16 mouse cellular contexts compared by ENCODE assay signal in genomic region chr12:100361330-100361729, GRCm38 (mm10).
DNase-seq lines count a peak whose midpoint lies in the region; ATAC-seq lines count a peak whose summit lies in the region.
"Had no signal": no experiment of that assay in that cellular context is flagged by ENCODE, and none has a peak within 500 bp of the region (broad histone marks: within the 10 kb centered on the region; RNA-seq: fewer than 3 reads in every experiment).

No protein-coding gene starts in this region.

- H3K4me1 ChIP-seq in kidney, embryonic 15.5 days: 0 out of 2 replicates have a peak, but pooled peaks cover 3% of the 10 kb centered on the region
- H3K4me1 ChIP-seq: forebrain, embryonic 10.5 days; midbrain, embryonic 10.5 days; stomach, embryonic 15.5 days had no signal

- DNase-seq in cerebellum, adult 18-20 months: peak; percentile 51 to 61
- peak; percentile 72 for DNase-seq in left cerebral cortex, adult 11 months (ENCODE audit: low spot score)
- DNase-seq in left cerebral cortex, postnatal 4 days: no peak
- peak; percentile 83 to 84 for DNase-seq in left cerebral cortex, postnatal 36 days (ENCODE audit: low spot score in 2 of 2)
- no peak for DNase-seq in adrenal gland, adult 18-20 months (ENCODE audit: low spot score in 2 of 2)
- DNase-seq in urinary bladder, postnatal 4 days (ENCODE audit: low spot score in 2 of 2): no peak
- DNase-seq: gastrocnemius, postnatal 25 days; heart, postnatal 14 days; kidney, postnatal 25 days; lung, embryonic 14.5 days had no signal

- H3K4me3 ChIP-seq in kidney, embryonic 15.5 days (replicated peaks): no peak overlapping the region
- H3K4me3 ChIP-seq: forebrain, embryonic 10.5 days; limb, embryonic 15.5 days; midbrain, embryonic 10.5 days; stomach, embryonic 15.5 days had no signal

- ATAC-seq in cerebellum, adult (ENCODE audit: insufficient number of reproducible peaks, low FRiP score, low TSS enrichment): no peak
- no peak for ATAC-seq in kidney, embryonic 15.5 days (replicated peaks; ENCODE audit: low FRiP score)

- 81% methylated on average over 12 of the region's 12 CpGs for WGBS in kidney, embryonic 15.5 days

- H3K36me3 ChIP-seq in kidney, embryonic 15.5 days: peaks cover 23% of the 10 kb centered on the region

- no peak overlapping the region for H3K4me2 ChIP-seq in kidney, embryonic 15.5 days
- H3K4me2 ChIP-seq: limb, embryonic 15.5 days; lung, embryonic 14.5 days; stomach, embryonic 15.5 days had no signal

- no peaks in the 10 kb centered on the region for H3K27me3 ChIP-seq in kidney, embryonic 15.5 days
- H3K27me3 ChIP-seq: limb, embryonic 15.5 days; stomach, embryonic 15.5 days had no signal

- intact Hi-C loops in left cerebral cortex, postnatal 4 days (cut with DNase I): loop anchor here (10.0 kb wide), 1 partner anchor 113 kb away; no protein-coding TSS in a partner anchor
- intact Hi-C loops in left cerebral cortex, postnatal 36 days (cut with DNase I): loop anchor here (1.0 to 5.0 kb wide), 3 partner anchors 36 to 117 kb away; no protein-coding TSS in a partner anchor

- no peak overlapping the region for H3K27ac ChIP-seq in kidney, embryonic 15.5 days
- H3K27ac ChIP-seq: forebrain, embryonic 10.5 days; limb, embryonic 15.5 days; midbrain, embryonic 10.5 days; stomach, embryonic 15.5 days had no signal

- no peak overlapping the region for H3K9ac ChIP-seq in kidney, embryonic 15.5 days
- H3K9ac ChIP-seq: limb, embryonic 15.5 days; lung, embryonic 14.5 days; stomach, embryonic 15.5 days had no signal

- H3K9me3 ChIP-seq in kidney, embryonic 15.5 days (replicated peaks): no peaks in the 10 kb centered on the region
- H3K9me3 ChIP-seq: forebrain, embryonic 10.5 days; limb, embryonic 15.5 days; midbrain, embryonic 10.5 days; stomach, embryonic 15.5 days had no signal

Comparison
In these comparisons a context has a peak if more than half of its experiments do, and no peak if none do; other contexts are left out.
1. DNase-seq: peak in cerebellum, adult 18-20 months (2 of 2), left cerebral cortex, adult 11 months (single experiment) and left cerebral cortex, postnatal 36 days (2 of 2); none in left cerebral cortex, postnatal 4 days (single experiment), adrenal gland, adult 18-20 months (0 of 2) and urinary bladder, postnatal 4 days (0 of 2).